In the genomic region with DNA sequence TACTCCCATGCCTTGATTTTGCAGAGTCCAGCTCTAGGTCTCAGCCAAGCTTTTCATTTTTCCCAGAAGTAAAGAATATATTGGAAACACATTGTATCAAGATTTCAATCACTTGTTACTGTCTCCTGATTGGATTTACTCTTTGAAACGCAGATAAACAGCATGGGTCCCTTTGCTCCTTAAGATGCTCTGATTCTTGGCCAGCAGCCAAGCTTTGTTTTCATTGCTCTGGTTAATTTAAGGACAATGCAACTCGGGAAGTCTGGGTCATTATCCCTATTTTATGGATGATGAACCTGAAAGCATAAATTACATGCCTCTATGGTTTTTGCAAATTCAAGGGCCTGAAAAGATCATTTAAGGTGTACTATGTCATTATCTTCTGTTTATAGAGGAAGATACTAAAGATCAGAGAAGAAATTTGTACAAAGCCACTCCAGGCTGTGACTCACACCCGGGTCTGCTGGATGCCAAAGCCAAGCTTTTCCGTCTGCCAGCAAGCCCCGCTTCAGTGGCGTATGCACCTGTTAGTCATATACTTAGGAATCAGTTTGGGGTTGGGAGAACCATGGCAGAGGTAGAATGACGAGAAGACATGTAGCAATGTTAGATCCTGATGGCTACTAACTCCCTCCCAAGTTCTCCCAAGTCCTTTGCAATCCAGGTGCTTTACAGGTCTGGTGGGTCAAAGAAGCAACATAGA, we compare ENCODE assay signal across 16 mouse cellular contexts. TPM values are rescaled to one million over a fixed set of nuclear protein-coding genes. Genes with fewer than 3 reads are reported as not detected.
DNase-seq lines count a peak whose midpoint lies in the region; ATAC-seq and TF ChIP-seq lines count a peak whose summit lies in the region.
"Had no signal": no experiment of that assay in that cellular context is flagged by ENCODE, and none has a peak within 500 bp of the region (broad histone marks: within the 10 kb centered on the region; RNA-seq: fewer than 3 reads in every experiment).

No protein-coding gene starts in this region.

- TF ChIP-seq CTCF in hindbrain, postnatal 0 days (IDR thresholded peaks at IDR 0.05; ENCODE audit: low read depth): no peak

- H3K9me3 ChIP-seq in hindbrain, postnatal 0 days (ENCODE audit: low read length): no peaks in the 10 kb centered on the region
- H3K9me3 ChIP-seq in hindbrain, embryonic 11.5 days (ENCODE audit: control insufficient read depth, low read length): no peaks in the 10 kb centered on the region
- H3K9me3 ChIP-seq: forebrain, embryonic 15.5 days had no signal

- no peaks in the 10 kb centered on the region for H3K36me3 ChIP-seq in hindbrain, postnatal 0 days (ENCODE audit: insufficient read depth, low read length)
- no peaks in the 10 kb centered on the region for H3K36me3 ChIP-seq in hindbrain, embryonic 11.5 days (ENCODE audit: control insufficient read depth, insufficient read depth, low read length)
- H3K36me3 ChIP-seq: forebrain, embryonic 15.5 days had no signal

- H3K4me2 ChIP-seq in hindbrain, postnatal 0 days (ENCODE audit: low read depth, low read length): no peak overlapping the region
- H3K4me2 ChIP-seq in hindbrain, embryonic 11.5 days (replicated peaks; ENCODE audit: low read depth, low read length): no peak overlapping the region
- H3K4me2 ChIP-seq: forebrain, embryonic 15.5 days had no signal

- DNase-seq in adrenal gland, adult 2 months: peak; percentile 74
- DNase-seq in adrenal gland, adult 18-20 months (ENCODE audit: low spot score in 2 of 2): no peak
- DNase-seq in hindbrain, postnatal 0 days (ENCODE audit: low spot score): peak; percentile 56
- no peak for DNase-seq in hindbrain, embryonic 11.5 days (ENCODE audit: low spot score)
- DNase-seq in right cerebral cortex, adult 18-20 months: peak; percentile 33
- no peak for DNase-seq in right cerebral cortex, postnatal 14 days
- peak; percentile 60 for DNase-seq in retina, embryonic 14.5 days (ENCODE audit: low spot score)
- no peak for DNase-seq in liver
- DNase-seq: heart, adult 18-20 months; kidney, adult 8-10 months; liver, postnatal 0 days had no signal

- no peaks in the 10 kb centered on the region for H3K4me1 ChIP-seq in hindbrain, postnatal 0 days (ENCODE audit: insufficient read depth, low read length)
- no peaks in the 10 kb centered on the region for H3K4me1 ChIP-seq in hindbrain, embryonic 11.5 days (replicated peaks; ENCODE audit: control insufficient read depth, insufficient read depth, low read length)
- H3K4me1 ChIP-seq: forebrain, embryonic 15.5 days had no signal

- no peak for ATAC-seq in hindbrain, postnatal 0 days
- no peak for ATAC-seq in hindbrain, embryonic 11.5 days (ENCODE audit: low FRiP score)
- ATAC-seq: forebrain, embryonic 15.5 days; hindbrain, embryonic 16.5 days; liver, postnatal 0 days had no signal

- 37% methylated on average over 7 of the region's 7 CpGs for WGBS in hindbrain, postnatal 0 days
- WGBS in hindbrain, embryonic 11.5 days: 69% methylated on average over 7 of the region's 7 CpGs

- H3K27me3 ChIP-seq in hindbrain, postnatal 0 days (ENCODE audit: insufficient read depth, low read length): no peaks in the 10 kb centered on the region
- no peaks in the 10 kb centered on the region for H3K27me3 ChIP-seq in hindbrain, embryonic 11.5 days (ENCODE audit: control insufficient read depth, insufficient read depth, low read length)
- H3K27me3 ChIP-seq: forebrain, embryonic 15.5 days had no signal

- no peak overlapping the region for H3K27ac ChIP-seq in hindbrain, postnatal 0 days
- H3K27ac ChIP-seq in hindbrain, embryonic 11.5 days (ENCODE audit: low read depth, low read length): no peak overlapping the region
- H3K27ac ChIP-seq: forebrain, embryonic 15.5 days; left cerebral cortex, adult 2 months had no signal

- no peak overlapping the region for H3K9ac ChIP-seq in hindbrain, postnatal 0 days (replicated peaks; ENCODE audit: low read length)
- no peak overlapping the region for H3K9ac ChIP-seq in hindbrain, embryonic 11.5 days (ENCODE audit: low read depth, low read length)
- H3K9ac ChIP-seq: forebrain, embryonic 15.5 days; liver, postnatal 0 days had no signal

- no peak overlapping the region for H3K4me3 ChIP-seq in hindbrain, postnatal 0 days (ENCODE audit: low read length)
- H3K4me3 ChIP-seq in hindbrain, embryonic 11.5 days (ENCODE audit: low read depth, low read length): no peak overlapping the region
- H3K4me3 ChIP-seq: forebrain, embryonic 15.5 days; left cerebral cortex, adult 2 months had no signal

RNA-seq across cellular contexts. Expression of a gene that starts 17.5 kb away (rescaled TPM):
- 1 to 10 TPM in 1 of 2 experiments, under 1 TPM in 1; 0.31 to 1.1 TPM for total RNA-seq in adrenal gland, adult 2 months (2021)
- polyA plus RNA-seq in adrenal gland, adult 2 months (2012; rRNA removed): 0.02 and 0.07 TPM in 2 replicates
- under 1 TPM; 0.64 to 0.76 TPM for total RNA-seq in adrenal gland, adult 18-20 months (2021)
- total RNA-seq in hindbrain, postnatal 0 days (2014; rRNA removed): 0.16 and 3.0 TPM in 2 replicates
- polyA plus RNA-seq in hindbrain, postnatal 0 days (2015; fragmentation: Nextera tagmentation; extraction: Ambion mirVana): 0.71 and 0.79 TPM in 2 replicates
- polyA plus RNA-seq in hindbrain, embryonic 11.5 days (2014; fragmentation: Nextera tagmentation; extraction: Ambion mirVana): 0.09 and 0.10 TPM in 2 replicates
- total RNA-seq: megakaryocyte-erythroid progenitor cell, adult 5-6 weeks; neutrophil, adult 5-6 weeks had no signal

RNA-seq across cellular contexts. Expression of a gene that starts 22.4 kb away (rescaled TPM):
- 100 to 1,000 TPM in 1 of 2 experiments, 10 to 100 TPM in 1; 76.9 to 195 TPM for total RNA-seq in adrenal gland, adult 2 months (2021)
- 10.7 and 14.0 TPM in 2 replicates for polyA plus RNA-seq in adrenal gland, adult 2 months (2012; rRNA removed)
- total RNA-seq in adrenal gland, adult 18-20 months (2021): 100 to 1,000 TPM; 132 to 179 TPM
- total RNA-seq in hindbrain, postnatal 0 days (2014; rRNA removed): 30.0 and 52.7 TPM in 2 replicates
- 16.6 and 18.0 TPM in 2 replicates for polyA plus RNA-seq in hindbrain, postnatal 0 days (2015; fragmentation: Nextera tagmentation; extraction: Ambion mirVana)
- polyA plus RNA-seq in hindbrain, embryonic 11.5 days (2014; fragmentation: Nextera tagmentation; extraction: Ambion mirVana): 49.3 and 50.3 TPM in 2 replicates

Comparison
In these comparisons a context has a peak if more than half of its experiments do, and no peak if none do; other contexts are left out.
1. DNase-seq: peak in adrenal gland, adult 2 months (single experiment), hindbrain, postnatal 0 days (single experiment), right cerebral cortex, adult 18-20 months (single experiment) and retina, embryonic 14.5 days (single experiment); none in adrenal gland, adult 18-20 months (0 of 2), hindbrain, embryonic 11.5 days (single experiment), right cerebral cortex, postnatal 14 days (single experiment) and liver (single experiment).